In the genomic region with DNA sequence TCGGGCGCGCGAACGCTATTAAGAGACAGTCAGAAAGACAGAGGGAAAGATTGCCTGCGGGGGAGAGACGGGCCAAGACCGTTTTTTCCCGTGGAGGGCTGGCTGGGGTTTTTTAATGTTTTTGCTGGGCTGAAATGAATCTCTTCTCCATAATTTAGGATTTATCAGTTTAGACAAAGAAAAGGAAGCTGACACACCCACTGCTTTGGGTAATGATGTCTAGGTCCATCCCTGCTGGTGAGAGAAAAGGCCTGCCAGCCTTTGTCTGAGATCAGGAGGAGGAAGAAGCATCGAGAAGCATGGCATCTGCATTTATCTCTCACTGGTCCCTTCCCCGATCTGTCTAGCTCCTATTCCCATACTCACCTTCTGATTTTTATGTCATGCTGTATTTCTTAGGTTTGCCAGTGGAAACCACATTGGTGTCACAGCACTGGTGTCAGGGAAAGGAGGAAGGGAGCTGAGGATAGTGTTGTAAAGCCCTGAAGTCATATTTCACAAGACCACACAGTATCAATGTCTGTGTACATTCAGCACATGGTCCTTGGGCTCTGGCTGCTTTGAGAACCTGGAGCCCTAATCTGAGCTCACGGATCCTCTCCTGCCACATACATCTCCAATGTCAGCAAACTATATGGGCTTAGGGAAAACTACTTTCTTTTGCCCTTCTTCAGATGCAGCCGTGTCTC, we compare ENCODE assay signal across 8 mouse cellular contexts.
DNase-seq lines count a peak whose midpoint lies in the region; ATAC-seq lines count a peak whose summit lies in the region.

No protein-coding gene starts in this region.

- peak; percentile 40; the same call in 1 of the 2 replicates for ATAC-seq in kidney, embryonic 16.5 days (ENCODE audit: low FRiP score, low TSS enrichment)
- ATAC-seq in megakaryocyte-erythroid progenitor cell, adult 5-6 weeks (replicated peaks; ENCODE audit: low FRiP score, low TSS enrichment, poor library complexity, severe bottlenecking) = peak; percentile 61; the same call in 1 of the 2 replicates
- ATAC-seq in erythroid progenitor cell, adult 5-6 weeks (replicated peaks; ENCODE audit: low FRiP score, poor library complexity, severe bottlenecking) = no peak

- DNase-seq in kidney, postnatal 25 days = no peak
- peak; percentile 9 for DNase-seq in brain, adult 2 months (ENCODE audit: low read depth, low spot score)
- DNase-seq in hindbrain, embryonic 10.5 days (ENCODE audit: low spot score) = peak; percentile 36
- no peak for DNase-seq in urinary bladder, postnatal 25 days (ENCODE audit: low spot score)
- DNase-seq in cerebellum, adult 18-20 months = no peak

- H3K4me2 ChIP-seq in kidney, embryonic 16.5 days (replicated peaks; ENCODE audit: low read depth, low read length) = peak overlapping the region; percentile 77

- H3K4me1 ChIP-seq in kidney, embryonic 16.5 days (ENCODE audit: insufficient read depth, low read length) = peaks cover 6% of the 10 kb centered on the region; the same call in 1 of the 2 replicates
- H3K4me1 ChIP-seq in hindbrain, embryonic 10.5 days (replicated peaks) = peaks cover 11% of the 10 kb centered on the region; the same call in 1 of the 2 replicates

- H3K9me3 ChIP-seq in kidney, embryonic 16.5 days (ENCODE audit: low read length) = no peaks in the 10 kb centered on the region
- H3K9me3 ChIP-seq in hindbrain, embryonic 10.5 days = no peaks in the 10 kb centered on the region

- no peaks in the 10 kb centered on the region for H3K36me3 ChIP-seq in kidney, embryonic 16.5 days (ENCODE audit: insufficient read depth, low read length)
- H3K36me3 ChIP-seq in hindbrain, embryonic 10.5 days = no peaks in the 10 kb centered on the region

- peak overlapping the region; percentile 73 for H3K9ac ChIP-seq in kidney, embryonic 16.5 days (replicated peaks; ENCODE audit: low read length)

- no peaks in the 10 kb centered on the region for H3K27me3 ChIP-seq in kidney, embryonic 16.5 days (ENCODE audit: insufficient read depth, low read length)
- H3K27me3 ChIP-seq in hindbrain, embryonic 10.5 days (ENCODE audit: insufficient read depth, poor library complexity, severe bottlenecking) = no peaks in the 10 kb centered on the region

- 25% methylated on average over 13 of the region's 13 CpGs for WGBS in kidney, embryonic 16.5 days
- WGBS in hindbrain, embryonic 10.5 days = 33% methylated on average over 13 of the region's 13 CpGs

- H3K27ac ChIP-seq in kidney, embryonic 16.5 days (ENCODE audit: low read length) = peak overlapping the region; percentile 65
- peak overlapping the region; percentile 90 for H3K27ac ChIP-seq in hindbrain, embryonic 10.5 days

- peak overlapping the region; percentile 53 for H3K4me3 ChIP-seq in kidney, embryonic 16.5 days (ENCODE audit: low read length)
- peak overlapping the region; percentile 57 for H3K4me3 ChIP-seq in hindbrain, embryonic 10.5 days

Comparison
In these comparisons a context has a peak if more than half of its experiments do, and no peak if none do; other contexts are left out.
1. DNase-seq: peak in brain, adult 2 months (single experiment) and hindbrain, embryonic 10.5 days (single experiment); none in kidney, postnatal 25 days (0 of 2), urinary bladder, postnatal 25 days (single experiment) and cerebellum, adult 18-20 months (0 of 2).